Mouse (Mus musculus) MEL (cell line): ENCODE results near the gene Tubgcp4. TPM values are rescaled to one million over a fixed set of nuclear protein-coding genes. Genes with fewer than 3 reads are reported as not detected.

ENCODE experiments used
- DNase-seq: peaks from one replicate; pipeline ENCODE4 v3.0.0; 2011; ENCODE audit warnings: low read depth, low spot score
- H3K27ac ChIP-seq: 2 replicates; pipeline ENCODE4 v1.5.1; 2012; ENCODE audit warnings: low read depth, mild to moderate bottlenecking, control low read depth, low read length, moderate library complexity; ENCODE audit not compliant: control insufficient read depth
- H3K27me3 ChIP-seq, 2 experiments: fragments of 150-350 bp in 1 of 2; sonication (generic) in 1 of 2; 2 replicates each; pipeline ENCODE4 v1.6.1; 2012; ENCODE audit warnings: low read length in 2 of 2, mild to moderate bottlenecking in 2 of 2, improper control_type of control experiment in 1 of 2, moderate library complexity in 1 of 2; ENCODE audit not compliant: insufficient read depth in 2 of 2, control insufficient read depth in 1 of 2
- H3K36me3 ChIP-seq, 2 experiments: 2 replicates each; pipeline ENCODE4 v1.6.1; 2012 to 2014; ENCODE audit warnings: low read length in 2 of 2, improper control_type of control experiment in 1 of 2, inconsistent platforms in 1 of 2, mild to moderate bottlenecking in 1 of 2; ENCODE audit not compliant: insufficient read depth in 2 of 2, control insufficient read depth in 1 of 2
- H3K4me1 ChIP-seq, 2 experiments: fragments of 150-350 bp in 1 of 2; sonication (generic) in 1 of 2; 2 replicates each; pipeline ENCODE4 v1.6.1; 2012; ENCODE audit warnings: low read length in 2 of 2, improper control_type of control experiment in 1 of 2, mild to moderate bottlenecking in 1 of 2; ENCODE audit not compliant: insufficient read depth in 2 of 2, control insufficient read depth in 1 of 2
- H3K4me3 ChIP-seq, 2 experiments: fragments of 150-350 bp in 1 of 2; sonication (generic) in 1 of 2; 2 replicates each; pipeline ENCODE4 v1.5.1; 2012; ENCODE audit warnings: low read depth in 2 of 2, low read length in 2 of 2, mild to moderate bottlenecking in 2 of 2, moderate library complexity in 2 of 2, control low read depth in 1 of 2, improper control_type of control experiment in 1 of 2; ENCODE audit not compliant: control insufficient read depth in 1 of 2, insufficient read depth in 1 of 2
- H3K79me2 ChIP-seq: 2 replicates; pipeline ENCODE4 v1.6.1; 2012; ENCODE audit warnings: mild to moderate bottlenecking, low read length, moderate library complexity; ENCODE audit not compliant: control insufficient read depth, poor library complexity, insufficient read depth
- H3K9ac ChIP-seq: 2 replicates; pipeline ENCODE4 v1.6.1; 2012; ENCODE audit warnings: low read depth, mild to moderate bottlenecking, control low read depth, low read length, moderate library complexity; ENCODE audit not compliant: control insufficient read depth, poor library complexity, severe bottlenecking
- H3K9me3 ChIP-seq: fragments of 150-350 bp; sonication (generic); replicated peaks from 2 replicates; pipeline ENCODE4 v1.6.1; 2012; ENCODE audit warnings: mild to moderate bottlenecking, low read length, improper control_type of control experiment, moderate library complexity; ENCODE audit not compliant: insufficient read depth
- BHLHE40 ChIP-seq: IDR thresholded peaks from 2 replicates; pipeline ENCODE4 v1.6.1; 2012; ENCODE audit warnings: low read depth, mild to moderate bottlenecking, inconsistent platforms, low read length, improper control_type of control experiment, borderline replicate concordance
- CHD2 ChIP-seq: IDR thresholded peaks from 2 replicates; pipeline ENCODE4 v1.6.1; 2011; ENCODE audit warnings: low read length, improper control_type of control experiment
- CTCF ChIP-seq, 3 experiments: IDR thresholded peaks in 2 of 3; conservative IDR thresholded peaks in 1 of 3; 2 replicates each; pipeline ENCODE4 v1.5.1; 2011 to 2012; ENCODE audit warnings: low read length in 3 of 3, low read depth in 2 of 3, mild to moderate bottlenecking in 2 of 3, improper control_type of control experiment in 1 of 3, inconsistent platforms in 1 of 3, mixed read lengths in 1 of 3, moderate library complexity in 1 of 3; ENCODE audit not compliant: control insufficient read depth in 1 of 3, insufficient read depth in 1 of 3, poor library complexity in 1 of 3, severe bottlenecking in 1 of 3
- E2F4 ChIP-seq: IDR thresholded peaks from 2 replicates; pipeline ENCODE4 v1.6.1; 2011; ENCODE audit warnings: low read depth, low read length, improper control_type of control experiment, borderline replicate concordance
- ELF1 ChIP-seq: IDR thresholded peaks from 2 replicates; pipeline ENCODE4 v1.6.1; 2014; ENCODE audit warnings: low read depth, mild to moderate bottlenecking, inconsistent platforms, low read length, improper control_type of control experiment, moderate library complexity
- EP300 ChIP-seq, 2 experiments: IDR thresholded peaks; 2 replicates each; pipeline ENCODE4 v1.6.1; 2011; ENCODE audit warnings: improper control_type of control experiment in 2 of 2, low read length in 2 of 2, low read depth in 1 of 2, mild to moderate bottlenecking in 1 of 2
- ETS1 ChIP-seq: IDR thresholded peaks from 2 replicates; pipeline ENCODE4 v1.6.1; 2012; ENCODE audit warnings: low read depth, mild to moderate bottlenecking, inconsistent platforms, low read length, improper control_type of control experiment, moderate library complexity
- GABPA ChIP-seq: IDR thresholded peaks from 2 replicates; pipeline ENCODE4 v1.6.1; 2012; ENCODE audit warnings: low read depth, mild to moderate bottlenecking, inconsistent platforms, low read length, improper control_type of control experiment, moderate library complexity
- GATA1 ChIP-seq: IDR thresholded peaks from 2 replicates; pipeline ENCODE4 v1.6.1; 2011; ENCODE audit warnings: low read depth, low read length, improper control_type of control experiment
- HCFC1 ChIP-seq: IDR thresholded peaks from 2 replicates; pipeline ENCODE4 v1.6.1; 2012; ENCODE audit warnings: low read depth, mild to moderate bottlenecking, inconsistent platforms, low read length, improper control_type of control experiment, moderate library complexity
- JUND ChIP-seq: IDR thresholded peaks from 2 replicates; pipeline ENCODE4 v1.6.1; 2011; ENCODE audit warnings: low read depth, mild to moderate bottlenecking, improper control_type of control experiment, low read length
- KAT2A ChIP-seq: conservative IDR thresholded peaks from 2 replicates; pipeline ENCODE4 v1.6.1; 2012; ENCODE audit warnings: low read depth, low read length, improper control_type of control experiment, inconsistent platforms
- MAFK ChIP-seq: IDR thresholded peaks from 2 replicates; pipeline ENCODE4 v1.6.1; 2011; ENCODE audit warnings: low read depth, mild to moderate bottlenecking, low read length, improper control_type of control experiment, borderline replicate concordance
- MAX ChIP-seq: IDR thresholded peaks from 2 replicates; pipeline ENCODE4 v1.6.1; 2011; ENCODE audit warnings: low read length, improper control_type of control experiment
- MAZ ChIP-seq: IDR thresholded peaks from 2 replicates; pipeline ENCODE4 v1.6.1; 2012; ENCODE audit warnings: low read depth, mild to moderate bottlenecking, inconsistent platforms, low read length, improper control_type of control experiment
- MEF2A ChIP-seq: IDR thresholded peaks from 2 replicates; pipeline ENCODE4 v1.6.1; 2014; ENCODE audit warnings: low read depth, mild to moderate bottlenecking, inconsistent platforms, low read length, improper control_type of control experiment; ENCODE audit not compliant: poor library complexity, insufficient replicate concordance, severe bottlenecking; ENCODE audit errors: extremely low read depth
- MXI1 ChIP-seq: IDR thresholded peaks from 2 replicates; pipeline ENCODE4 v1.6.1; 2011; ENCODE audit warnings: mild to moderate bottlenecking, low read depth, low read length, improper control_type of control experiment
- MYB ChIP-seq: IDR thresholded peaks from 2 replicates; pipeline ENCODE4 v1.6.1; 2011; ENCODE audit warnings: mild to moderate bottlenecking, low read depth, low read length, improper control_type of control experiment
- MYC ChIP-seq: IDR thresholded peaks from 2 replicates; pipeline ENCODE4 v1.6.1; 2011; ENCODE audit warnings: low read depth, mild to moderate bottlenecking, low read length, improper control_type of control experiment, moderate library complexity
- NELFE ChIP-seq: IDR thresholded peaks from 2 replicates; pipeline ENCODE4 v1.6.1; 2011; ENCODE audit warnings: low read depth, low read length, improper control_type of control experiment
- POLR2A ChIP-seq, 2 experiments: IDR thresholded peaks; 2 replicates each; pipeline ENCODE4 v1.6.1; 2011 to 2012; ENCODE audit warnings: low read length in 2 of 2, mild to moderate bottlenecking in 2 of 2, control low read depth in 1 of 2, improper control_type of control experiment in 1 of 2, low read depth in 1 of 2, moderate library complexity in 1 of 2; ENCODE audit not compliant: control insufficient read depth in 1 of 2, insufficient read depth in 1 of 2, poor library complexity in 1 of 2
- POLR2AphosphoS5 ChIP-seq: IDR thresholded peaks from 2 replicates; pipeline ENCODE4 v1.6.1; 2012; ENCODE audit warnings: low read depth, borderline replicate concordance, mild to moderate bottlenecking, inconsistent platforms, low read length, moderate library complexity, mixed read lengths
- RAD21 ChIP-seq: IDR thresholded peaks from 2 replicates; pipeline ENCODE4 v1.6.1; 2011; ENCODE audit warnings: mild to moderate bottlenecking, low read depth, low read length, improper control_type of control experiment
- RCOR1 ChIP-seq: IDR thresholded peaks from 2 replicates; pipeline ENCODE4 v1.6.1; 2012; ENCODE audit warnings: low read depth, mild to moderate bottlenecking, inconsistent platforms, low read length, improper control_type of control experiment
- SIN3A ChIP-seq: IDR thresholded peaks from 2 replicates; pipeline ENCODE4 v1.6.1; 2012; ENCODE audit warnings: low read length, improper control_type of control experiment, inconsistent platforms
- SMC3 ChIP-seq: IDR thresholded peaks from 2 replicates; pipeline ENCODE4 v1.6.1; 2011; ENCODE audit warnings: low read depth, low read length, improper control_type of control experiment
- TAL1 ChIP-seq: IDR thresholded peaks from 2 replicates; pipeline ENCODE4 v1.6.1; 2012; ENCODE audit warnings: mild to moderate bottlenecking, inconsistent platforms, low read length, moderate library complexity, mixed read lengths
- TBP ChIP-seq: IDR thresholded peaks from 2 replicates; pipeline ENCODE4 v1.8.0; 2011; ENCODE audit warnings: low read depth, low read length, improper control_type of control experiment
- TCF12 ChIP-seq: IDR thresholded peaks from 2 replicates; pipeline ENCODE4 v1.6.1; 2014; ENCODE audit warnings: low read depth, mild to moderate bottlenecking, inconsistent platforms, low read length, improper control_type of control experiment, moderate library complexity
- UBTF ChIP-seq: IDR thresholded peaks from 2 replicates; pipeline ENCODE4 v1.6.1; 2012; ENCODE audit warnings: low read depth, mild to moderate bottlenecking, inconsistent platforms, low read length, improper control_type of control experiment, moderate library complexity, borderline replicate concordance; ENCODE audit not compliant: insufficient read depth
- USF1 ChIP-seq: IDR thresholded peaks from 2 replicates; pipeline ENCODE4 v1.6.1; 2014; ENCODE audit warnings: low read depth, mild to moderate bottlenecking, inconsistent platforms, low read length, improper control_type of control experiment, moderate library complexity
- USF2 ChIP-seq, 2 experiments: IDR thresholded peaks; 2 replicates each; pipeline ENCODE4 v1.6.1; 2011 to 2012; ENCODE audit warnings: improper control_type of control experiment in 2 of 2, low read length in 2 of 2, borderline replicate concordance in 1 of 2, inconsistent platforms in 1 of 2, low read depth in 1 of 2, mild to moderate bottlenecking in 1 of 2; ENCODE audit not compliant: insufficient read depth in 1 of 2
- ZC3H11A ChIP-seq: IDR thresholded peaks from 2 replicates; pipeline ENCODE4 v1.6.1; 2012; ENCODE audit warnings: low read depth, mild to moderate bottlenecking, inconsistent platforms, low read length, improper control_type of control experiment
- ZKSCAN1 ChIP-seq: IDR thresholded peaks from 2 replicates; pipeline ENCODE4 v1.6.1; 2012; ENCODE audit warnings: low read depth, mild to moderate bottlenecking, inconsistent platforms, low read length, improper control_type of control experiment, moderate library complexity
- ZMIZ1 ChIP-seq: IDR thresholded peaks from 2 replicates; pipeline ENCODE4 v1.6.1; 2012; ENCODE audit warnings: low read depth, mild to moderate bottlenecking, inconsistent platforms, low read length, improper control_type of control experiment, moderate library complexity
- ZNF384 ChIP-seq: IDR thresholded peaks from 2 replicates; pipeline ENCODE4 v1.6.1; 2012; ENCODE audit warnings: low read depth, mild to moderate bottlenecking, inconsistent platforms, low read length, improper control_type of control experiment
- polyA plus RNA-seq, 2 experiments: library from polyadenylated mRNA; stranded (reverse) in 1 of 2; unstranded in 1 of 2; fragments of >175 nt in 1 of 2; fragments of >200 nt in 1 of 2; gene quantifications; 2 replicates each; pipeline versions ENCODE4 v1.2.1 to v1.2.4; 2012; ENCODE audit warnings: low replicate concordance in 2 of 2, low read depth in 1 of 2; ENCODE audit not compliant: insufficient read length in 2 of 2, insufficient read depth in 1 of 2, missing spikeins in 1 of 2
- total RNA-seq: library from RNA; depleted of rRNA; stranded (reverse); fragments of 300-350 nt; gene quantifications from 2 replicates; pipeline ENCODE4 v1.2.3, GENCODE M21; 2012

Tubgcp4 gene
- total and polyA plus RNA-seq, 3 experiments, result 31.3 to 38.9 TPM; not detected in 1

GRCm38 (mm10) chr2:121170980-121171742, 707 bp downstream of the Tubgcp4 start, which contains the start of gene Zscan29:
TSS of gene Zscan29 (minus strand) at chr2:121171125.
- no peaks in the 10 kb centered on the region for H3K27me3 ChIP-seq
- H3K9me3 ChIP-seq, result no peaks in the 10 kb centered on the region
- peaks cover 29% of the 10 kb centered on the region for H3K79me2 ChIP-seq
- H3K4me1 ChIP-seq, result peaks cover 0 to 10% of the 10 kb centered on the region in 2 experiments; a peak in 3 of 4 replicates
- H3K27ac ChIP-seq, result peak within 1 kb of the TSS; percentile 80
- peaks cover 3 to 13% of the 10 kb centered on the region in 2 experiments; a peak in 3 of 4 replicates for H3K36me3 ChIP-seq
- peak; percentile 93 for DNase-seq
- peak within 1 kb of the TSS; percentile 95 to 99 for H3K4me3 ChIP-seq
- peak within 1 kb of the TSS; percentile 95 for H3K9ac ChIP-seq
- TF ChIP-seq TBP (peak; percentile 73), TCF12 (peak; percentile 69), ZNF384 (no peak), KAT2A (no peak), POLR2AphosphoS5 (no peak), RAD21 (no peak), EP300 (IDR thresholded peaks at IDR 0.05; ENCODE audit: low read depth in 1 of 2, low read length in 2 of 2) (no peak), MEF2A (no peak), ETS1 (no peak), TAL1 (no peak), ZKSCAN1 (no peak), CTCF (IDR thresholded peaks at IDR 0.05 in 2 of 3, conservative IDR thresholded peaks at IDR 0.05 in 1 of 3; ENCODE audit: control insufficient read depth in 1 of 3, insufficient read depth in 1 of 3, low read depth in 2 of 3, low read length in 3 of 3, poor library complexity in 1 of 3, severe bottlenecking in 1 of 3) (peak in 1 of 3 experiments; percentile 28; a peak in 2 of 6 replicates), BHLHE40 (no peak), ZMIZ1 (peak; percentile 83; the same call in 1 of the 2 replicates), JUND (no peak), HCFC1 (peak; percentile 60), SIN3A (peak; percentile 72), ELF1 (peak; percentile 97), GABPA (no peak), MAX (0 out of 2 replicates have a peak, but pooled peaks have one; percentile 38), SMC3 (0 out of 2 replicates have a peak, but pooled peaks have one; percentile 10), USF1 (no peak), E2F4 (no peak; the same call in 1 of the 2 replicates), GATA1 (no peak), USF2 (IDR thresholded peaks at IDR 0.05; ENCODE audit: borderline replicate concordance in 1 of 2, insufficient read depth in 1 of 2, low read depth in 1 of 2, low read length in 2 of 2) (no peak), MXI1 (peak; percentile 41), MYC (no peak), UBTF (no peak), RCOR1 (no peak), CHD2 (no peak), ZC3H11A (no peak), MYB (no peak), MAFK (no peak), MAZ (no peak; the same call in 1 of the 2 replicates), NELFE (peak; percentile 89), POLR2A (IDR thresholded peaks at IDR 0.05; ENCODE audit: control insufficient read depth in 1 of 2, insufficient read depth in 1 of 2, low read depth in 1 of 2, low read length in 2 of 2, poor library complexity in 1 of 2) (peak; percentile 87 to 91)
